Mouse (Mus musculus) liver, embryonic 16.5 days (tissue): Measurements from ENCODE around the gene Gmeb2. TPM values are rescaled to one million over a fixed set of nuclear protein-coding genes. Genes with fewer than 3 reads are reported as not detected.

ENCODE experiments used
- ATAC-seq: fragments of 200-750 bp; cut with Nextera tagmentation; 2 replicates; pipeline ENCODE4 v1.8.0; 2017; ENCODE audit warnings: low read depth, mild to moderate bottlenecking, moderate number of reproducible peaks, moderate library complexity
- H3K27ac ChIP-seq: fragments of 300-500 bp; sonication (generic); 2 replicates; pipeline ENCODE4 v1.5.1; 2014; ENCODE audit warnings: mild to moderate bottlenecking, low read length
- H3K27me3 ChIP-seq: fragments of 300-500 bp; sonication (generic); 2 replicates; pipeline ENCODE4 v1.6.1; 2014; ENCODE audit warnings: low read depth, low read length, mixed read lengths; ENCODE audit not compliant: control insufficient read depth, insufficient read depth
- H3K36me3 ChIP-seq: fragments of 300-500 bp; sonication (generic); 2 replicates; pipeline ENCODE4 v1.6.1; 2014; ENCODE audit warnings: mild to moderate bottlenecking; ENCODE audit not compliant: control insufficient read depth, insufficient read depth
- H3K4me1 ChIP-seq: fragments of 300-500 bp; sonication (generic); 2 replicates; pipeline ENCODE4 v1.6.1; 2014; ENCODE audit warnings: low read depth, low read length, mixed read lengths; ENCODE audit not compliant: control insufficient read depth
- H3K4me2 ChIP-seq: fragments of 300-500 bp; sonication (generic); 2 replicates; pipeline ENCODE4 v1.6.1; 2014; ENCODE audit warnings: low read depth, low read length, mixed read lengths
- H3K4me3 ChIP-seq: fragments of 300-500 bp; sonication (generic); 2 replicates; pipeline ENCODE4 v1.5.1; 2014; ENCODE audit warnings: low read depth, mild to moderate bottlenecking, low read length
- H3K9ac ChIP-seq: fragments of 300-500 bp; sonication (generic); 2 replicates; pipeline ENCODE4 v1.6.1; 2014; ENCODE audit warnings: low read depth, low read length
- H3K9me3 ChIP-seq: fragments of 300-500 bp; sonication (generic); replicated peaks from 2 replicates; pipeline ENCODE4 v1.6.1; 2016; ENCODE audit warnings: low read length; ENCODE audit not compliant: control insufficient read depth
- WGBS: fragments of 180-500 bp; shearing (Covaris S2); extraction: QIAGEN DNeasy Blood & Tissue Kit; methylation state at CpG from one replicate; pipeline ENCODE4 v1.1.7; 2014; ENCODE audit not compliant: insufficient replicate concordance; 5-methylcytosine and 5-hydroxymethylcytosine counted together
- polyA plus RNA-seq: library from polyadenylated mRNA; unstranded; fragments of >200 nt; fragmentation: Nextera tagmentation; extraction: Ambion mirVana; gene quantifications from 2 replicates; pipeline ENCODE4 v1.2.1, GENCODE M21; 2015

Gmeb2 gene
- polyA plus RNA-seq, 1 experiment from 2014 or later: 9.8 TPM

DNA sequence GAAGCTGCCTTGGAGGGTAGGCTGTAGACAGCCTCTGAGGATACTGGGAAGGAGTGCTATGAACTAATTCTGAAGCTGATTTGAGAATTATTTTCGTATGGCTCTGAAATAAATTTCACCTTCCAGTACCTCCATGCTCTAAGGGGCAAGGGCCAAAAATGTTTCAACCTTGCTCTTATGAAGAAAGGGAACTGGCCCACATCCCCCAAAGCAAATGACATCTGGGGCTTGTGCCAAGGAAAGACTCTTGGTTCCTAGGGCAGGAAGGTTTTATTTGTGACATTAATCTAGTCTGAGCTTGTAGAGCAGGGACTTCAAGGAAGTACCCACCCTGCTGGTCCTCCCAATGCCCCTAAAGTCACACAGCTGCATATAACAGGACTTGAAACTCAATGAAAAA lies 36.0 kb downstream of the Gmeb2 start:
- WGBS: 48% methylated on average over 1 of the region's 1 CpGs
- peaks cover 39% of the 10 kb centered on the region for H3K36me3 ChIP-seq
- no peak overlapping the region for H3K27ac ChIP-seq
- no peak overlapping the region for H3K4me2 ChIP-seq
- no peak overlapping the region for H3K9ac ChIP-seq
- H3K9me3 ChIP-seq: no peaks in the 10 kb centered on the region
- no peak overlapping the region for H3K4me3 ChIP-seq
- no peak for ATAC-seq
- no peaks in the 10 kb centered on the region for H3K27me3 ChIP-seq
- H3K4me1 ChIP-seq: peaks cover 3% of the 10 kb centered on the region

DNA sequence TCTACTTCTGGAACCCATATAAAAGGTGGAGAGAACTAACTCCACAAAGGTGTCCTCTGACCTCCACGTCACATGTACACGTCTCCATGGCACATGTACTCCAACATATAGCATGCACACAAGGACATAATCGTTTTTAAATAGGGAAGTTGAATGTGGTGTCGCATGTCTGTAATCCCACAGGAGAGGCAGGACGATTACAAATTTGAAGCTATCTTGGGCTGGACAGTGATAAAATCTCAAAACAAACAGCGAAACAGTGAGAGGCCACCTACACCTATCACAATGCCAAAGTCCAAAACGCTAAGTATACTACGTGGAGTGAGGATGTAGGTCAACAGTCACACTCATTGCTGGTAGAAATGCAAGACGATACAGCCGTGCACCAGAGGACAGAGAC lies 38.6 kb downstream of the Gmeb2 start:
- no peaks in the 10 kb centered on the region for H3K27me3 ChIP-seq
- no peaks in the 10 kb centered on the region for H3K9me3 ChIP-seq
- no peak overlapping the region for H3K4me2 ChIP-seq
- WGBS: 61% methylated on average over 10 of the region's 10 CpGs
- peaks cover 4% of the 10 kb centered on the region for H3K4me1 ChIP-seq
- H3K27ac ChIP-seq: peak overlapping the region; percentile 66
- H3K9ac ChIP-seq: no peak overlapping the region
- peak; percentile 78 for ATAC-seq
- H3K36me3 ChIP-seq: peaks cover 17% of the 10 kb centered on the region
- H3K4me3 ChIP-seq: no peak overlapping the region

DNA sequence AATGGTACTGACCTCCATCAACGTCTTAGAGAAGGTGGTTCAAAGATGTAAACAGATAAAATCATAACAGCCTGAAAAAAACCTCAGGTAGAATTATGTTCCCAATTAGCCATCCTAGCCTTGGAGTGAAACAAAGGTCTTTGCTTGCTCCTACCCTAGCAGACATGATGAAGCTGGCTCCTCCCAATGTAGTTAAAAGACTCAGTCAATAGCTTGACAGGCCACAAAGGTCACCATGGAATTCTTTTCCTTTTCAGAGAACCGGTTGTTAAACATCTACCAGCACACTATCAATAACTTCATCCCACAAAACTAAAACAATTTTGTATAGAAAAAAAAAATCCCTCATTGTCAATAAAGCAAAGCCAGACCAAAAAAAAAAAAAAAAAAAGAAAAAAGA lies 42.8 kb downstream of the Gmeb2 start:
- H3K4me3 ChIP-seq: no peak overlapping the region
- no peaks in the 10 kb centered on the region for H3K27me3 ChIP-seq
- no peak overlapping the region for H3K4me2 ChIP-seq
- H3K36me3 ChIP-seq: peaks cover 2% of the 10 kb centered on the region; the same call in 1 of the 2 replicates
- H3K9ac ChIP-seq: no peak overlapping the region
- no peak for ATAC-seq
- WGBS: 47% methylated on average over 2 of the region's 2 CpGs
- 0 out of 2 replicates have a peak overlapping the region, but pooled peaks have one; percentile 10 for H3K27ac ChIP-seq
- peaks cover 16% of the 10 kb centered on the region for H3K4me1 ChIP-seq
- H3K9me3 ChIP-seq: no peaks in the 10 kb centered on the region

GRCm38 (mm10) chr2:181243706-181244394 lies 44.0 kb downstream of the Gmeb2 start:
- H3K4me1 ChIP-seq: peaks cover 21% of the 10 kb centered on the region
- H3K27ac ChIP-seq: 0 out of 2 replicates have a peak overlapping the region, but pooled peaks have one; percentile 10
- peak overlapping the region; percentile 18; the same call in 1 of the 2 replicates for H3K4me2 ChIP-seq
- no peaks in the 10 kb centered on the region for H3K27me3 ChIP-seq
- no peak overlapping the region for H3K9ac ChIP-seq
- ATAC-seq: peak; percentile 55
- 15% methylated on average over 10 of the region's 11 CpGs for whole genome bisulfite sequencing
- H3K36me3 ChIP-seq: peaks cover 2% of the 10 kb centered on the region; the same call in 1 of the 2 replicates
- H3K4me3 ChIP-seq: no peak overlapping the region
- no peaks in the 10 kb centered on the region for H3K9me3 ChIP-seq

DNA sequence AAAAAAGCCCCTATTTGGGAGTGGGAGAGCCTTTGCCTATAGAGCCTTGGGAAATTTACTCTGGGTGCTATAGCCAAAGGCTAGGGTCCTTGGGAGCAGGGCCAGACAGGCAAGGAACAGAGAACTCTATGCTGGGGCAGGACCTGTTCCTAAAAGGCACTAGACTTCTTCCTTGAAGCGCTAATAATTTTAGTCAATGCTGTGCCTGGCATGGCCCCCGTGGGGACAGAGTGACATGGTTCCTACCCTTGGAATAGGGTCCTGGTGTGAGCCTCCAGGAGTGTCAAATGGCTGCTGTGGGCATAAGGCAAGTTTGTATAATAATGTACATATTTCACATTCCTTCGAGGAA lies 45.5 kb downstream of the Gmeb2 start:
- Histone ChIP-seq H3K36me3 (peaks cover 6% of the 10 kb centered on the region), H3K9ac (peak overlapping the region; percentile 76), H3K27ac (no peak overlapping the region)

DNA sequence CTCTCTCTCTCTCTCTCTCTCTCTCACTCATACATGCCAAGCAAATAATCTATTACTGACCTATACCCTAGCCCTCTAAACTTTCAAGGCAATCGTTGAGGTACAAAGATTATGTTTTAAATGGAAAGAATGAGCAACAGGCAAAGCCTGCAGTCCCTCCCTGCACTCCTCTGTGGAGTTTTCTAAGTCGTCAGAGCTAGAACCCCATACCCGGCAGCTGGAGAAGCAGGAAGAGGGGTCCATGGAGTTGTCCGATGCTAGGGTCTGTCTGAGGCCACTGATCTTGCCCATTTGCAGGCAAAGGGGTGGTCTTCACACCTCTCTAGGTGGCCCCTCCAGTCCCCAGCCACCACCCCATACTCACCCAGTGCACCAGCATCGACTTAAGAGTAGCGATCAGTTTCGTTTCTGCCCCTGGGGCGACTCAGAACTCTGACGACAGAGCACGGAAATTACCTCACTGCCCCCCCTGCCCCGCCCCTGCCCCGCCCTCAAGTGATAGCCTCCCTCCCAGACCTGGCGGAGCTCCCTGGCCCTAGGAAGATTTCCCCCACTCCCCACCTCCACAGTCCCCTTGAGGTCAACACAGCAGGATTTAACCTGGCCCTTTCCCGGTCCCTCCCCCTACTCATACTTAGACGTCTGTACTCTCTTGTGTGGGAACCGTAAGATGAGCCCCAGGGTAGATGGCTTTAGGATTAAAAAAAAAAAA lies 46.1 kb downstream of the Gmeb2 start, which contains the start of gene Helz2:
Helz2 (minus strand) TSS at position 426 of the 712 bp plus-strand sequence.
- H3K27me3 ChIP-seq: no peaks in the 10 kb centered on the region
- H3K27ac ChIP-seq: peak within 1 kb of the TSS; percentile 51
- H3K4me1 ChIP-seq: peaks cover 21% of the 10 kb centered on the region
- H3K4me3 ChIP-seq: peak within 1 kb of the TSS; percentile 63
- ATAC-seq: peak; percentile 81
- H3K4me2 ChIP-seq: peak within 1 kb of the TSS; percentile 75
- H3K9me3 ChIP-seq: no peaks in the 10 kb centered on the region
- peaks cover 6% of the 10 kb centered on the region for H3K36me3 ChIP-seq
- peak within 1 kb of the TSS; percentile 76 for H3K9ac ChIP-seq
- WGBS: 6% methylated on average over 16 of the region's 16 CpGs

More for the DNA sequence above, 45.5 kb downstream of the Gmeb2 start:
- no peak for ATAC-seq
- WGBS: 59% methylated on average over 3 of the region's 3 CpGs
- H3K9me3 ChIP-seq: no peaks in the 10 kb centered on the region
- H3K4me1 ChIP-seq: peaks cover 21% of the 10 kb centered on the region
- no peaks in the 10 kb centered on the region for H3K27me3 ChIP-seq
- peak overlapping the region; percentile 75 for H3K4me2 ChIP-seq
- peak overlapping the region; percentile 63 for H3K4me3 ChIP-seq

DNA sequence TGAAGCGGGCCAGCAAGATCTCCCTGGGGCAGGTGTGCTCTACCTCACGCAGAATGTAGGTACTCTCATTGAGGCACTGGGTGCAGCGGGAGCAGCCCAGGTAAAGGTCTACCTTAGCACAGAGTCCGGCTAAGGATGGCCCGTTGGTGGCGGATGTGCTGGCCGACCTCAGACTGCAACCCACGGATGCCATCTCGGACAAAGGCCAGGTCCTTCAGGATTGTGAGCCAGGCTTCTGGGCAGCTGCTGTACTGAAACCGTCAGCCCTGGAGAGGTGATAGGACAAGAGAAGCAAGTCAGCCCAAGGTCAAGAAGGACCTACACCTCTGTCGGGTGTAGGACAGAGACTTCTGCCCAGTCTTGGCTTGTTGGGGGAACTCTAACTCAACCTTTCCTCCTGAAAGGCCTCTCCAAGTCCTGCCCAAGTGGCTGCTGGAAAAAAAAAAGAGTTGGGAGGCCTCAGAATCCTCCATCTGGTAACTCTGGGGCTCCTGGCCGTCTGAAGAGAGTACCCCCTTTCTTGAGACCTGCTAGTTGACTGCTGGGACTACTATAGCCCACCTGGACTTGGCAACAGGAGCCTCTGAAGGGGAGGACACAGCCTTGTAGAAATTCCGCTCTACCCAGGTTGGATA lies 46.9 kb downstream of the Gmeb2 start:
- 87% methylated on average over 13 of the region's 13 CpGs for WGBS
- Histone ChIP-seq H3K27ac (0 out of 2 replicates have a peak overlapping the region, but pooled peaks have one; percentile 6), H3K9ac (peak overlapping the region; percentile 76), H3K9me3 (no peaks in the 10 kb centered on the region), H3K27me3 (no peaks in the 10 kb centered on the region), H3K36me3 (peaks cover 10% of the 10 kb centered on the region), H3K4me2 (peak overlapping the region; percentile 75), H3K4me3 (peak overlapping the region; percentile 63), H3K4me1 (peaks cover 21% of the 10 kb centered on the region)
- no peak for ATAC-seq

DNA sequence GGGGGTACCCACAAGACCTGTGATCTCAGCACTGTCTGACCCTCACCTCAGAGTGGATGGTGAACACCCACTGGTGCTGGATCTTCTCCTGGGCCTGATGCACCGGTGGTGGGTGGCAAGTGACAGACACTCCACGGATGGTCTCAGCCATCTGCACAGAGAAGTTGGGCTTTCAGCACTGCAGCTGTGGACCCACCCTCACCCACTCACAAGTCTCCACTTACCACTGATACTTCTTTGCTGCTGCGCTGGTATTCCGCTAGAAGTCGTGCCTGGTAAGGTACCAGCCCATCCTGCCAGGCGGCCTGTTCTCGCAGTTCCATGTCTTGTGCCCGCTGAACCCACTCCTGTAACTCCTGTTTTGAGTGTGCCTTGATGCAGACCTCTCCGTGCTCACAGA lies 48.6 kb downstream of the Gmeb2 start:
- Histone ChIP-seq H3K4me3 (no peak overlapping the region), H3K27me3 (no peaks in the 10 kb centered on the region), H3K27ac (no peak overlapping the region), H3K9me3 (no peaks in the 10 kb centered on the region), H3K4me2 (0 out of 2 replicates have a peak overlapping the region, but pooled peaks have one; percentile 2), H3K4me1 (peaks cover 20% of the 10 kb centered on the region), H3K36me3 (peaks cover 12% of the 10 kb centered on the region), H3K9ac (no peak overlapping the region; the same call in 1 of the 2 replicates)
- 83% methylated on average over 9 of the region's 9 CpGs for WGBS
- no peak for ATAC-seq
